Mouse (Mus musculus) T-helper 2 cell (primary cell): ENCODE results near the gene Hoxa11.

Experiments used
- in situ Hi-C: fragments of 300-600 bp; cut with MboI, MseI; formaldehyde crosslinking; loops from one replicate; pipeline ENCODE4 v1.15.1; 2025; ENCODE audit warnings: high pct_unique_total_duplicates

Hoxa11 gene

DNA sequence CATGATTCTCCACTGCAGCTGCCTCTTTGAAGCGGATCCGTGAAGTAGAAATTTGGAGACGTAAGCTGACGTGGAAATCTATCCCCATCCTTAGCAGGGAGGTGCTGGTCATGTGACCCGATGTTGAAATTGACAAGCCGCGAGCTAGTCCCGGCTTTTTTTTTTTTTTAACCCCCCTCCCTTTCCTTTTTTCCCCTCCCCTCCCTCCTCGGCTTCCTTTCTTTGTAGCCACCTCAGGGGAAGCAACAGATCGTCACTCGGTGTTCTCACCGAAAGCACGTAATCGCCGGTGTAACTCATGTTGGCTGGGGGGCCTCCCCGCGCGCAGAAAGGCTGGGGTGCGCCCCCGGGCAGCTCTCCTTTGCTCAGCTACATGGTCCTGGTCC is at the start of gene Hoxa11:
Gene Hoxa11, minus strand, starts transcription at position 54 of the 386 bp plus-strand sequence.
- in situ Hi-C loops = no loop called here

- in situ Hi-C loops = no loop called here
Observed at GRCm38 (mm10) chr6:52294616-52295015, 49.0 kb upstream of the Hoxa11 start.

DNA sequence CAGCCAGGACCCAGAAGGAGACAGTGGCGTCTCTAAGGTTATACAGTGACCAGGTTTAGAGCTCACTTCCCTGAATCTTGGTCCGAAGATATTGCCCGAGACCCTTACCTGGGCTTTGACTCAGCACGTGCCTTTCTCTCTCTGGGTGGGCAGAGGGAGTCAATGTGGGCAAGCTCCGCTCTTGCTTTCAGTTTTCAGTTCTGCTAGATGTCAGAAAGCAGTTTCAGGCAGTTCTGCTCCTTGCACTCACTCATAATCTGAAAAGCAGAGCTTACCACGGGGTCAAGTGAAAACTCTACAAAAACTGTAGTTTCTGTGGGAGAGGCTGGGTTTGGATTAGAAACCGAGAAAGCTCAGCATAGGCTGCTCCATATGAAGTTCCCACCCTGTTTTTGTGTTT is 46.7 kb upstream of the Hoxa11 start:
- in situ Hi-C loops = no loop called here

GRCm38 (mm10) chr6:52291021-52291860 is 45.6 kb upstream of the Hoxa11 start:
- in situ Hi-C loops = no loop called here

GRCm38 (mm10) chr6:52290186-52290585 is 44.6 kb upstream of the Hoxa11 start:
- in situ Hi-C loops = no loop called here

DNA sequence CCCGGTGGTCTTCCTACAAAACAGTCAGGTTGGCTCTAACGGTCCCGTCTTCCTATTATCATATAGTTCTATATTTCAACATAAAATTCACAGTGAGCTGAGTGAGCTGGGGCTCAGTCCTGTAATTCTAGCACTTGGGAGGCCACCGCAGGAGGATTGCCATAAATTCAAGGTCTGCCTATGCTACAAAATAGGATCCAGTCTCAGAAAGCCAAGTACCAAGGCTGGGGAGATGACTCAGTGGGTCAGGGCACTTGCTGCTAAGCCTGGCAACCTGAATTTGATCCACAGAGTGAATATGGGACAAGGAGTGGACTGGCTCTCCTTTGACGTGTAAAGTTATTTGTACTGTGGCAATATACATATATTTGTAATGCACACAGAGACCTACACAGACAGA is 38.3 kb upstream of the Hoxa11 start:
- in situ Hi-C loops = no loop called here

DNA sequence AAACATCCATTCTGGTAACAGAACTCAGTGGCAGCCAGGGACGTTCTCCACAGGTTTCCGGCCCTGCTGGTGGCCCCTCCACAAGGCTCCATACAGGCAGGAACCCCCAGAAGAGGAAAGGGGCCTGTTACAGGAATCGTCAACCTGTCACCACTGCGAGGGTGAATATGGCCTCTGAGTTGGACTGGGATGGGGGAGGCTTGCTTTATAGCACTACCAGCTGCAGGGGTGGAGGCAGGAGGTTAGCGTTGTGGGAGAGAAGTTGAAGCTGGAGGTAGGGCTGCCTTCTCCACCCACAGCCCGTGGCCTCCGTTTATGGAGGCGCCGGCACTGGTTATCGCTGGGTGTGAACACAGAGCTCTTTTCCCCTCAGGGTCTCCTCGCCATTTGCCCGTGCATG is 35.5 kb upstream of the Hoxa11 start:
- in situ Hi-C loops = no loop called here

DNA sequence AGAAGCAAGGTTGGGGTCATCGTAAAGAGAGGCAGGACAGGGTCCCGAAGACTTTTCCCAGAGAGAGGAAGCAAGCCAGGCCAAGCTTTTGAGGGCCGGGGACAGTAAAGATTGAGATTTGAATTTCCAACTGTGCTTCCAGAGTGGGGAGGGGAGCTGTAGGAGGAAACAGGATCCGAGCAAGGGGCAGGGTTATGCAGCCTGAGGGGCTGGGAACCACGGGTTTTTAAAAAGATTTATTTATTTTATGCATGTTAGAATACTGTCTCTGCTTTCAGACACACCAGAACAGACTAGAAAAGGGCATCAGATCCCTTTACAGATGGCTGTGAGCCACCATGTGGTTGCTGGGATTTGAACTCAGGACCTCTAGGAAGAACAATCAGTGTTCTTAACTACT is 31.3 kb upstream of the Hoxa11 start:
- in situ Hi-C loops = loop anchor here (10.0 kb wide), 1 partner anchor 458 kb away; no protein-coding TSS in a partner anchor

- in situ Hi-C loops = loop anchor here (10.0 kb wide), 1 partner anchor 458 kb away; no protein-coding TSS in a partner anchor
Observed at GRCm38 (mm10) chr6:52276382-52276781, 30.8 kb upstream of the Hoxa11 start.

- in situ Hi-C loops = loop anchor here (10.0 kb wide), 1 partner anchor 459 kb away; no protein-coding TSS in a partner anchor
Observed at GRCm38 (mm10) chr6:52275563-52276280, 30.1 kb upstream of the Hoxa11 start.

GRCm38 (mm10) chr6:52274576-52274975 is 29.0 kb upstream of the Hoxa11 start:
- in situ Hi-C loops = loop anchor here (10.0 to 25.0 kb wide), 3 partner anchors 313 to 563 kb away; no protein-coding TSS in a partner anchor

- in situ Hi-C loops = loop anchor here (10.0 to 25.0 kb wide), 3 partner anchors 314 to 564 kb away; no protein-coding TSS in a partner anchor
Observed at GRCm38 (mm10) chr6:52273656-52274280, 28.2 kb upstream of the Hoxa11 start.

- in situ Hi-C loops = loop anchor here (10.0 to 25.0 kb wide), 3 partner anchors 314 to 564 kb away; no protein-coding TSS in a partner anchor
Observed at GRCm38 (mm10) chr6:52272766-52273655, 27.4 kb upstream of the Hoxa11 start.

DNA sequence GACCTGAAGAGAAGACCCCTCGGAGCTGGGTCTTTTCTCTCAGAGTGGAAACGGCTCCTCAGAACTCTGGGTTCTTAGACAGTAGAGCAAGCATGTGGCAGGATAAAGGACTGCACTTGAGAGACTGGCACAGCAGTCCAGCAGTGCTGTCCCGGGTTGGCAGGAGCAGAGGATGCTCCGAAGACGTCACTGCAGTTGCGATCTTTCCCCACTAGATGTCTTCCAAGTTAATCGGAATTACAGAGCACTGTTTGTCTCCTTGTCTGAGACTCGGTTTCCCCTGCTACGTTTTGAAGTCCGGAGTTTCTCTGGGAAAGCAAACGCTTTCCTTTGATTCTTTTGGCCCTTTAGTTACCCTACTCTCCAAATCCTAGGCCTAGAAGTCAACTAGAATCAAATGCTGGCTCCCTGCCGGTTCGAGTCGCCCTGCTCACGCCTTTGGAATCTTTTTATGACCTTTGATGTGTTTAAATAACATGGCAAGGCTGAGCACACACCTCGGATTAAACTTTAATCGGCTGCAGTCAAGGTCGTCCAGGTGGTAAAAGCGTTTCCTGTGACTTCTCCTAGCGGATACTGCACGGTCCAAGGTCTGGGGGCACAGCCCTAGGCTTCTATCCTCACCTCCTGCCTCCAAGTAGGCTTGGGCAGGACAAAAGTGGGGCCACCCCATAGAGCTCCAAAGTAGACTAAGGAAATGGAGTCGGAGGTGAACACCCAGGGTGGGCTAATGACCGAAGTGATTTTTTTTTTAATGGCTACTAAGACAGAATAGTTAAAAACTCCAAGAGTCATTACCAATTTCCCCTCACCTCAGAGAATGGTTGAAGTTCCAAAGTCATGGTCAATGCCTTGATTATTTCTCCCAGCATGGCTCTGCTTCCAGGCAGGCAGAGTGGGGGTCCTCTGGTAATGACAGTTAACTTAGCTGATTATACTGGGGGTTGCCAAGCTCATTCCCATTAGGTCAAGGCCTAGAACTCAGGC is 25.2 kb upstream of the Hoxa11 start:
- in situ Hi-C loops = loop anchor here (10.0 to 25.0 kb wide), 3 partner anchors 317 to 567 kb away; no protein-coding TSS in a partner anchor

- in situ Hi-C loops = loop anchor here (25.0 kb wide), 2 partner anchors 319 to 569 kb away; no protein-coding TSS in a partner anchor
Observed at GRCm38 (mm10) chr6:52268756-52269155, 23.1 kb upstream of the Hoxa11 start.

DNA sequence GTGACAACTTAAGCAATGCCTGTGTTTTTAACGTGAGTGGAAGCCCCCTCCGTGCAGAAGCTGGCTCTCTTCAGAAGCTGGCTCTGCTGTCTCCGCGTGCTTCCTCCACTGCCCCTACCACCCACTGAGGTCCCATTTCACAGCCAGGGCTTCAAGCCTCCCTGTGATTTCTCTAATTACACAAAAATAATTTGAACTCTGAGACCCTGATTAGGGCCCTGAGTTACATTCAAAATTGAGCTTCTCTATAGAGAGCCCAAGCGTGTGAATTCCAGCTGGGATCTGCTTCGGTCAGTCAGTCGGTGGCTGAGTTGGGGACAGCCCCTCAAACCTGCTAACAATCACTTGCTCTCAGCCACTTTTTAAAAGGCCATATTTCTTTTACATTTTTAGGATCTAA is 22.7 kb upstream of the Hoxa11 start:
- in situ Hi-C loops = loop anchor here (25.0 kb wide), 2 partner anchors 319 to 569 kb away; no protein-coding TSS in a partner anchor

DNA sequence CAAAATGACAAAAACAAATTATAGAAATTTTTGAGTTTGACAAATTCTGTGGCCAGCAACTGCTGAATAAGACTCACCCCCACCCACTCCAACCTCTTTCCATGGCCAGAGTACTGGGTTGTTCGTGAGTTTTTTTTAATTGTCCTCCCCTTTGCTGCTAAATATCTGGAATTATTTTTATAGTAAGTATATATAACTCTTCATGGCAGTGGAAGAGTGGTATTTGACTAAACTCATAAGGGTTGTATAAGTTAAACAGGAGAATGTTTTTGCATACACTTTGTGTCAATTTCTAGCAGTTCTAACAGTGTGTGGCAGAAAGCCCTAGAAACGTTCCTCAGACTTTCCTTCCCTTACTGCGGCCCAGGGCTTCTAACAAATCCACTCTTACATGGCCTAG is 22.1 kb upstream of the Hoxa11 start:
- in situ Hi-C loops = loop anchor here (25.0 kb wide), 2 partner anchors 320 to 570 kb away; no protein-coding TSS in a partner anchor

GRCm38 (mm10) chr6:52267221-52267620 is 21.6 kb upstream of the Hoxa11 start:
- in situ Hi-C loops = loop anchor here (25.0 kb wide), 2 partner anchors 320 to 570 kb away; no protein-coding TSS in a partner anchor

DNA sequence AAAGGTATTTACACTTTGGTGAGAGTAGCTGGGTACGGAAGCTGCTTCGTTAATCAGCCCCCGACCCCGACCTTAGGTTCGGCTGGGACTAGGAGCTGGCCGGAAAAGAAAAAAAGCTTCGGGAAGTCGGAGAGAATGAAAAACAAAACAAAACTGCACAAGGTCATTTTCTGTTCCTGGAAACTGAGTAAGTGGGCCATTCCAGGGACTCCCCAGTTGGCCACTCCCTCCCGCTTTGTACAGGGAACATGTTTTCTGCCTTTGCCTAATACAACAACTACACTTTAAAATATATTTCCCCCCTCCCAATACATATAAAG is 21.0 kb upstream of the Hoxa11 start:
- in situ Hi-C loops = loop anchor here (25.0 kb wide), 2 partner anchors 321 to 571 kb away; no protein-coding TSS in a partner anchor
